ENCODE assay signal across 9 mouse cellular contexts in the genomic region with DNA sequence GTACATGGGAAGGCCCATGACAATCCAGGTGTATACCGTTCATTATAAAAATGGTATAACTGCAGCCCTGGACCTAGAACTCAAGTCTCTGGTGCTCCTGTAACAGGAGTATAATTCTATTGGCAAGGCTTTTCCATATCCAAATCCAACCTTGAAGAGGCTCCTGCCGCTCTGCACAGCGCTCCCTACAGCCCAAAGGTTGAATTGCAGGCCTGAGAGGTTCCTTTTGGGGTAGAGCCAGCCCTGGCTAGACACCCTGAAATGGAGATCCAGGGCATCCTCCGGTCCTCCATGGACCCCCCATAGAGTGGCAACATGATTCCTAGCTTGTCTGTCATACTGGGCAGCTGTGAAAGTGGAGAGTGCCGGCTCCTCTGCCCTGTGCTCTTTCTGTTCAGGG. TPM values are rescaled to one million over a fixed set of nuclear protein-coding genes. Genes with fewer than 3 reads are reported as not detected.
DNase-seq lines count a peak whose midpoint lies in the region; ATAC-seq and TF ChIP-seq lines count a peak whose summit lies in the region.
"Had no signal": no experiment of that assay in that cellular context is flagged by ENCODE, and none has a peak within 500 bp of the region (broad histone marks: within the 10 kb centered on the region; RNA-seq: fewer than 3 reads in every experiment).

No protein-coding gene starts in this region.

- H3K4me3 ChIP-seq in embryonic facial prominence, embryonic 15.5 days (replicated peaks) = peak overlapping the region; percentile 18; the same call in 1 of the 2 replicates
- peak overlapping the region; percentile 14; the same call in 1 of the 2 replicates for H3K4me3 ChIP-seq in limb, embryonic 14.5 days (replicated peaks; ENCODE audit: low read length)
- H3K4me3 ChIP-seq: liver, embryonic 15.5 days had no signal

- peak overlapping the region; percentile 37 for H3K4me2 ChIP-seq in embryonic facial prominence, embryonic 15.5 days (replicated peaks)
- H3K4me2 ChIP-seq in limb, embryonic 14.5 days (replicated peaks; ENCODE audit: low read depth, low read length, severe bottlenecking) = peak overlapping the region; percentile 37

- H3K27ac ChIP-seq in embryonic facial prominence, embryonic 15.5 days (replicated peaks) = peak overlapping the region; percentile 68
- peak overlapping the region; percentile 53; the same call in 1 of the 2 replicates for H3K27ac ChIP-seq in limb, embryonic 14.5 days (replicated peaks; ENCODE audit: low read depth, low read length)
- H3K27ac ChIP-seq: liver, embryonic 15.5 days had no signal

- no peak for TF ChIP-seq POLR2A in limb, embryonic 14.5 days (IDR thresholded peaks at IDR 0.05; ENCODE audit: borderline replicate concordance, extremely low read depth, insufficient read depth, insufficient read length)

- no peak for ATAC-seq in embryonic facial prominence, embryonic 15.5 days (ENCODE audit: insufficient number of reproducible peaks, low FRiP score, low TSS enrichment, low read depth)
- ATAC-seq in limb, embryonic 14.5 days (ENCODE audit: low FRiP score, low read depth) = no peak
- ATAC-seq in erythroid progenitor cell, adult 5-6 weeks (replicated peaks; ENCODE audit: low FRiP score, poor library complexity, severe bottlenecking) = no peak

- peaks cover 47% of the 10 kb centered on the region for H3K4me1 ChIP-seq in embryonic facial prominence, embryonic 15.5 days
- peaks cover 28% of the 10 kb centered on the region for H3K4me1 ChIP-seq in limb, embryonic 14.5 days (ENCODE audit: control insufficient read depth, insufficient read depth, low read length)

- DNase-seq in right cerebral cortex, postnatal 4 days = peak; percentile 29
- DNase-seq in right cerebral cortex, postnatal 14 days = no peak
- DNase-seq in limb, embryonic 14.5 days (ENCODE audit: low spot score) = no peak
- DNase-seq in testis, postnatal 14 days (ENCODE audit: low spot score) = peak; percentile 56
- DNase-seq in urinary bladder, postnatal 36 days (ENCODE audit: low spot score in 2 of 2) = no peak
- DNase-seq: adrenal gland, postnatal 36 days had no signal

- 38% methylated on average over 5 of the region's 5 CpGs for WGBS in embryonic facial prominence, embryonic 15.5 days
- WGBS in limb, embryonic 14.5 days = 32% methylated on average over 5 of the region's 5 CpGs

- no peaks in the 10 kb centered on the region for H3K36me3 ChIP-seq in embryonic facial prominence, embryonic 15.5 days
- H3K36me3 ChIP-seq in limb, embryonic 14.5 days (ENCODE audit: control insufficient read depth, insufficient read depth, low read length) = no peaks in the 10 kb centered on the region
- H3K36me3 ChIP-seq: liver, embryonic 15.5 days had no signal

- H3K9me3 ChIP-seq in embryonic facial prominence, embryonic 15.5 days (replicated peaks) = no peaks in the 10 kb centered on the region
- H3K9me3 ChIP-seq in limb, embryonic 14.5 days (ENCODE audit: control insufficient read depth, low read length) = no peaks in the 10 kb centered on the region
- H3K9me3 ChIP-seq: liver, embryonic 15.5 days had no signal

- no peak overlapping the region for H3K9ac ChIP-seq in embryonic facial prominence, embryonic 15.5 days
- no peak overlapping the region for H3K9ac ChIP-seq in limb, embryonic 14.5 days (ENCODE audit: low read depth, low read length, severe bottlenecking)
- H3K9ac ChIP-seq: liver, embryonic 15.5 days had no signal

- 0 out of 2 replicates have a peak, but pooled peaks cover 3% of the 10 kb centered on the region for H3K27me3 ChIP-seq in embryonic facial prominence, embryonic 15.5 days
- no peaks in the 10 kb centered on the region for H3K27me3 ChIP-seq in limb, embryonic 14.5 days (ENCODE audit: control insufficient read depth, insufficient read depth, low read length)

RNA-seq across cellular contexts. Expression of a gene that starts 54.8 kb away (rescaled TPM):
- polyA plus RNA-seq in embryonic facial prominence, embryonic 15.5 days (2015; fragmentation: Nextera tagmentation; extraction: Ambion mirVana) = 51.6 and 53.3 TPM in 2 replicates
- 34.9 and 41.3 TPM in 2 replicates for polyA plus RNA-seq in limb, embryonic 14.5 days (2012; rRNA removed)
- polyA plus RNA-seq in limb, embryonic 14.5 days (2014; fragmentation: Nextera tagmentation; extraction: Ambion mirVana) = 54.1 and 58.8 TPM in 2 replicates
- total RNA-seq in erythroid progenitor cell, adult 5-6 weeks (2015; ENCODE audit: low replicate concordance) = 0.72 and 3.8 TPM in 2 replicates
- 2.6 and 8.4 TPM in 2 replicates for total RNA-seq in erythroid progenitor cell, adult 5-6 weeks (2017; ENCODE audit: low replicate concordance)

Comparison
In these comparisons a context has a peak if more than half of its experiments do, and no peak if none do; other contexts are left out.
1. DNase-seq: peak in right cerebral cortex, postnatal 4 days (single experiment) and testis, postnatal 14 days (single experiment); none in right cerebral cortex, postnatal 14 days (single experiment), limb, embryonic 14.5 days (single experiment) and urinary bladder, postnatal 36 days (0 of 2).